Mouse (Mus musculus) lung, adult 18-20 months (tissue): Measurements from ENCODE around the gene Naa40.

Experiments used
- DNase-seq, 2 experiments: peaks; one replicate each; pipeline ENCODE4 v3.0.0; 2022; ENCODE audit warnings: mixed read lengths in 2 of 2

The Naa40 gene

GRCm38 (mm10) chr19:7240782-7241690 is at the start of gene Naa40:
Gene Naa40 (minus strand): TSS chr19:7241183.
- DNase-seq: peak; percentile 91 to 93

DNA sequence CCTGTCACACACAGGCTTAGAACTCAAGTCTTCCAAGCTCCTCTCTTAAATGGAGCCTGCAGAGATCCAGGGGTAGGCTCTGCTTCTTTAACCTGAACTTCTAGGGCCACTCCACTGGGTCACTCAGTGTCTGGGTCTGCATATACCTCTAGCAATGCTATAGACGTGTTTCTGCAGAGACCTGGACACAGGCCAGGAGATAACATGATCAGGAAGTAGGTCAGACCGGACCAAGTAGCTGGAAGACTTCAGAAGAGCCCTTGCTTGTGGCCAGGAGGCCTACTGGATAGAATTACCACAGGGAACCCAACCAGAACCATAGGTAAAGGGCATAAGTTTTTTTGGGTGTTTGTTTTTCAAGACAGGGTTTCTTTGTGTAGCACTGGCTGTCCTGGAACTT is 48.8 kb upstream of the Naa40 start:
- no peak for DNase-seq

GRCm38 (mm10) chr19:7288288-7288687 is 47.3 kb upstream of the Naa40 start:
- no peak for DNase-seq

GRCm38 (mm10) chr19:7286563-7287315 is 45.8 kb upstream of the Naa40 start:
- DNase-seq: peak in 1 of 2 experiments; percentile 52

GRCm38 (mm10) chr19:7280557-7281330 is 39.8 kb upstream of the Naa40 start:
- DNase-seq: no peak

DNA sequence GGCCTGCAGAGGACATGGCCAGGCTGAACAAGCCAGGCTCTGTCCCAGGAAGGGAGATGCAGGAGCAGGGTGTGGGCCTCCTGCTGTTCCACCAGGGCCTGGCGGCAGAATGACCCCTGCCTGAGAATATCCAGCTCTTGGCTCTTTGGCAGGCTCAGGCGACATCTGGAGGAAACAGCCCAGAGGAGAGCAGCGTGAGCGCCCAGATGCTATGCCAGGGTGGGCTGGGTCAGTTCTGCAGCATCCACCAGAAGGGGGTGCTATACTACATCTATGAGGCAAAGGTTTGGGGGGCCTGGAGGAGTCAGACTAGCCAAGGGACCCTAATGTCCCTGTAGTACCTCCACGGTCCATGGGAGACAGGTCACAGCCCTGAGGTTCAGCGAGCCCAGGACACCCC is 38.1 kb upstream of the Naa40 start:
- DNase-seq: peak in 1 of 2 experiments; percentile 50

- no peak for DNase-seq
Observed at GRCm38 (mm10) chr19:7278200-7278906, 37.4 kb upstream of the Naa40 start.

DNA sequence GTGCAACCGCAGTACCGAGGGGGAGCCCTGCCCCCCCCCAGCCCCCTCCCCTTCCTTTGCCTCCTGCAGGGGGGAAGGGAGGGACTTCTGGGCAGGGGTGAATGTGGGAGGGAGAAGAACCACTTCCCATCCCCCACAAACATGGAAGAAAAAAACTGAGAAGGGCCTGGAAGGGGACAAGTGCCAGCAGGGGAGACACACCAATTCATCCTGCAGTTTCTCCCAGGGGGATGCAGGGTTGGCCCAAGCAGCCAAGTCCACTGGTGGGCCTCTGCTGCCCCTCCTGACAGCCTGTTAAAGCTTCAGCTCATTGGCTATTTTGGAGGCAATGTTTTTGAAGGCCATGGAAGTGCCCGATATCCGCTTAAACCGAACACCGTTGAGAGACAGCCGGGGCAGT is 35.8 kb upstream of the Naa40 start:
- DNase-seq: no peak

- DNase-seq: no peak
Observed at GRCm38 (mm10) chr19:7276053-7276659, 35.2 kb upstream of the Naa40 start.

GRCm38 (mm10) chr19:7275131-7275789 is 34.3 kb upstream of the Naa40 start:
- DNase-seq: no peak

DNA sequence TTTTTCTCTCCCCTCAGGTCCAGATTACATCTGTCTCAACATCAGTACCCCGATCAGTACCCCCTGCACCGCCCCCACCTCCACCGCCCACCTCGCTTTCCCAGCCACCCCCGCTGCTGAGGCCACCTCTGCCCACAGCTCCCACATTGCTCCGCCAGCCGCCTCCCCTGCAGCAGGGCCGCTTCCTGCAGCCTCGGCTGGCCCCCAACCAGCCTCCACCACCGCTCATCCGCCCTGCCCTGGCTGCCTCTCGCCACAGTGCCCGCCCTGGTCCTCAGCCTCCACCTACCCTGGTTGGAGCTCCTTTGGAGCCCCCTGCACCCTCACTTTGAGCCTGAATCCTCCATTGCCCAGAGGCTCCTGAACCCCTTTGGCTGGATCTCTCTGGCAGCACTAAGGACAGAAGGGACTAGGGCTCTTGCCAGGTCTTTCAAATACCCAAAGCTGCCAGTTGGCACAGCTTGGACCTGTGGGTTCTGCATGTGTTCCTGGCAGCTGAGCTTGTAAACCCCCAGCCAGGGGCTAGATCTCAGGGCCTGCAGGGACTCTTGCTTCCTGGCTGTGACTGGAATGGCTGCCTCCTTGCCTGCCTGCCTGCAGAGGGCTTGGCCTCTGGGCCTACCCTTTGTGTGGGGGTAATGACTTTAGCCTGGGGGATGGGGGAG is 33.5 kb upstream of the Naa40 start:
- DNase-seq: no peak

GRCm38 (mm10) chr19:7273486-7273885 is 32.5 kb upstream of the Naa40 start:
- DNase-seq: no peak

DNA sequence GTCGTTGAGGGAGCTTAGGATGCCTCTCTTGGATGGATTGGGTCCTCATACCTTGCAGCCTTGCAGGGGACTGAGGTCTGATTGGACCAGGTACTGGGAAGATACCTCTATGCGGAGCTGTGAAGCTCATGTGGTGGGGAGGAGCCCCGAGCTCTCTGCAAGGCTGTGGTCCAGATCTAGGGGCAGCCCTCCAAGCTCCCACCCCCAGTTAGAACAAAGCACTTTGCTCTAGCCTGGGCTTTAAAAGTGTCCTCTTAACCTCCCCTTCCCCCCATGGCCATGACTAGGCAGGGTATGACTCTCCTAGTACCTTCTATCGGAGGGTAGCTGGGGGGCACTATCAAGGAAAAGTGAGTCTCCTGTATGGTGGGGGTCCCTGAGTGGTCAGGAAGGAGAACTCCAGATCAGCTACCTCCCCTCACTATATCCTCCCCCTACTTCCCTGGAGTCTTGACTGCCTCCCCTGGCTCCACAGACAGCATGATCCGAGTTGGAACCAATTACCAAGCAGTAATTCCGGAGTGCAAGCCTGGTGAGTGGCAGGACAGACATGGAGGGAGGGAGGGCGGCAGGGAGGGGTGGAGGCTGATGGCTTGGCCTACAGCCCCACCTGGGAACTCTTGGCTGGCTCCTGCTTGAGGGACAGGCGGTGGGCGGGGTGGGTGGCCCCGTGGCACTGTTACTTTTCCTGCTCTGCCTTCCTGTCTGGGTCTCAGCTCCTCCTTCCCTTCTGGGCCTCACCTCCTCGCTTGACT is 28.5 kb upstream of the Naa40 start:
- no peak for DNase-seq

DNA sequence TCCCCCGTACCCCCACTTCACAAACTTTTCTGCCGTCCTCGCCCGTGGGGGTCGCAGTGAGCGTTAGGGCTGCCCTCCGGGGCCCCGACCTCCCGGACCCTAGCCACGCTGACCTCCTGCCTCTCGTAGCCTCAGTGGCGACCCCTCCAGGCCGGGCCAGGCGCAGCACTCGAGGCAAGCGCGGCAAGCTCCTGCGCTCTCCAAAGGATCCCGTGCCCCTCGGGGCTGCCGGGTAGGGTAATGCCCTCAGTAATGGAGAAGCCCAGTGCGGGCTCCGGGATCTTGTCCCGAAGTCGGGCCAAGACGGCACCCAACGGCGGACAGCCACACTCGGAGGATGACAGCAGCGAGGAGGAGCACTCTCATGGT is 27.7 kb upstream of the Naa40 start:
- peak; percentile 60 to 73 for DNase-seq

DNA sequence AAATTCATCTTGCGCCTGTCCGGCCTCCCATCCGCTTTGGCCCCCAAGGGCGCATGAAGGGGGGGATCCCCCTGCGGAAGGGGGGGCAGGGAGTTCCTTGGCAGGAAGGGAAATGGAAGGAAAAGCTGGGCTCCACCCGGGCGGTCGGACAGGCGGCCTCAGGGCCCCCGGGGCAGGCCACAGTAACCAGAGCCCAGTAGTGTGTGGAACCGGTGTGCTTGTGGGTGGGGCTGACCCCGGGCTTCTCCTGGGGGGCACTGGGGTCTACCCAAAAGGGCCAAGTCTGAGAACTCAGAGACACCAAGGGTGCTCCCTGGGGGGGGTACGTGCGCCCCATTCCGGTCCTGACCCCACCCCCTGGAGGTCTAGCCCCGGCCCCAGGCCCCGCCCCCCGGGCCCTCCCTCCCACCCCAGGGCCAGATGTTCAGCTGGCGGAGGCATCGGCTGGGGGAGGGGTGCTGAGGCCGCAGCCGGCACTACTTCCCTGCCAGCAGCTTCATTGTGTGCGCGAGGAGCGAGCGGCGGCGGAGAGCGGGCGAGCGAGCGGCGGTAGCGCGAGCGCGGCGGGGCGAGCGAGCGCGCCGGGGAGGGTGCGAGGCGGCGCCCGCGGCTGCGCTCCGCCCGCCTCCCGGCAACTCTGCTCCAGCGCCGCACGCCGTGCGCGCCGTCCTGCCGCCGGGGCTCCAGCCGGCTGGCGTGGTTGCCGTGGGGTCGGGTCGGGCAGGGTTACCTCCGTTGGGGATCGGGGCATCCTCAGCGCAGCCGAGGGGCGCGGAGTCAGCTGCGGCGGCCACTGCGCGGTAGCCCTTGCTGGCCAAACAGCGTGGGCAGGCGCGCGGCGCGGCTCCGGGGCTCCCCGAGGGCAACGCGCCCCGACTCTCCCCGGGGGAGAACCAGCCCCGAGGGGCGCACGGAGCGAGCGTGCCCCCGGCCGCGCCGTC is 27.1 kb upstream of the Naa40 start:
- DNase-seq: peak; percentile 82

DNA sequence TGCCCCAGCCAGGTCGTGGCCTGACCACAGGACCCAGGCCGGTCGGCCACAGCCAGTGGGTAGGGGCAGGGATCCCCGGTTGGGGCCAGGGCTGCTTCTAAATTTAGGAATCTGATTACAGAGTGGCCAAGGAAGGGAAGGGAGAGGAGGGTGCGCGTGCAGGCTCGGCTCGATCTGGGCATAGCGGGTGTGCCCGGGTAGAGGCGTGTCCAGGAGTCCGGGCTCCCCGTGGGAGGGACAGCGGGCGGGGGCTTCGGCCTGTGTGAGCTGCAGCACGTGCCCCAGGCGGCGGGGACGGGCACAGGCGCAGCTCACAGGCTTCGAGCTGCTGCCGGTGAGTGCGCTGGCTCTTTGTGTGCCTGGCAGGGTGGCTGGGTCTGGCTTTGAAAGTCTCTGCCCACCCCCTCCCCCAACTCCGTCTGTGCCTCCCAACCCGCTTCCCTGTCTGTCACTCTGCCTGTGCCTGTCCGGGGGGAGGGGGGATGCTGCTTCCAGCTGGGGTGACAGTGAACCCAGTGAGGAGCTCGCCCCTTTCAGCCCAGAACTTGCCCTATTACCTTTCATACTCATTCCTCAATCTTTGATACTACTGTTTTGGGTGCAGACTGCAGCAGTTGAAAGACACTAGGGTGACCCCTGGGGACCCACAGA is 26.2 kb upstream of the Naa40 start, which contains the start of gene Rcor2:
Rcor2 (plus strand) TSS at position 235 of the 651 bp plus-strand sequence.
- peak; percentile 78 to 86 for DNase-seq

GRCm38 (mm10) chr19:7266421-7266831 is 25.4 kb upstream of the Naa40 start:
- DNase-seq: no peak

DNA sequence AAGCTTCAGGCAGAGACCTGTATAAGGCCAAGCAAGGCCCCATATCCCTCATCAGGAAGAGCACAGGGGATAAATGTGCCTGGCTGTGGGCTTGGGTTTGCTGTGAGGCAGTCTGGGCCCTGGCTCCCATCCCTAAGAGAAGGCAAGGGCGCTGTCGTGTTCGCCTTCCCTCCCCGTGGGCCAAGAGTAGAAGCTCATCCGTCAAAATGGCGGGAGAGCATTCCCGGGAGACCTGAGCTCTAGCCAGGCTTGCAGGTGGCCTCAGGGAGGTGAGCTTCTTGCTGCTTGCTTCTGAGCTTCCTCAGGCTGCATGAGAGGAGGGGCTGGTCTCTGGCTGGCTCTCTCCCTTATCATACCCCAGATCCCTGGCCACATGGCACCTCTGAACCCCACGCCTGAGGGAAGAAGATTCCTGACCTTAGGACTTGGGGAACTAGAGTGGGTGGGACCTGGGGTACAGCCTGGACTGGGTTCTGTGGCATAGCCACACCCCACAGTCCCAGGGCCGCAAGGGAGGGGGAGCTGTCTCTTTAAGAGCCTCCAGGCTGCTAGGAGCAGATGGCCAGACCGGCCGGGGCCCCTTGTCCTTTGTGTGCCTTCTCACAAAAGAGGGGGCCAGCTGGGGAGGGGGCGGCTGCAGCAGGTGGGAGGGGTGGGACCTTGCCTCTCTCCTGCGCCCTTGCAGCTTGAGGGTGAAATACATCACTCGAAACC is 24.7 kb upstream of the Naa40 start:
- DNase-seq: no peak
